Mouse (Mus musculus) spleen, adult 2 months (tissue): ENCODE results near the gene Pkhd1.

Experiments
- CTCF ChIP-seq: fragments of 200-500 bp; IDR thresholded peaks from 2 replicates; pipeline ENCODE4 v1.5.1; 2011; ENCODE audit warnings: mild to moderate bottlenecking, inconsistent platforms; ENCODE audit not compliant: insufficient read depth, insufficient read length, insufficient replicate concordance; ENCODE audit errors: extremely low read depth
- POLR2A ChIP-seq: fragments of 200-500 bp; IDR thresholded peaks from 2 replicates; pipeline ENCODE4 v1.6.1; 2011; ENCODE audit warnings: low read depth, low read length, inconsistent platforms

GRCm38 (mm10) chr1:20498965-20499364 lies 118.9 kb downstream of the Pkhd1 start:
- no peak for TF ChIP-seq POLR2A
- no peak for TF ChIP-seq CTCF
